Mouse (Mus musculus) layer of hippocampus, adult 9-11 months (tissue): ENCODE results near the gene Tmem53.

Experiments used
- DNase-seq: peaks from one replicate; pipeline ENCODE4 v3.0.0; 2022

Gene Tmem53

GRCm38 (mm10) chr4:117251801-117252316 is at the start of gene Tmem53, which contains the start of gene Armh1:
Tmem53 (plus strand) TSS chr4:117251951.
Armh1 (minus strand) TSS chr4:117252125.
- peak; percentile 81 for DNase-seq

GRCm38 (mm10) chr4:117202046-117202991 is 49.4 kb upstream of the Tmem53 start:
- no peak for DNase-seq

GRCm38 (mm10) chr4:117202992-117203354 is 48.8 kb upstream of the Tmem53 start:
- DNase-seq, result no peak

GRCm38 (mm10) chr4:117209592-117209991 is 42.2 kb upstream of the Tmem53 start:
- DNase-seq, result no peak

GRCm38 (mm10) chr4:117210147-117211074 is 41.3 kb upstream of the Tmem53 start:
- peak; percentile 59 for DNase-seq

GRCm38 (mm10) chr4:117214250-117214649 is 37.5 kb upstream of the Tmem53 start:
- DNase-seq, result no peak

- DNase-seq, result peak; percentile 53
Measured at GRCm38 (mm10) chr4:117217029-117217428, 34.7 kb upstream of the Tmem53 start.

- peak; percentile 36 for DNase-seq
Measured at GRCm38 (mm10) chr4:117218517-117219219, 33.1 kb upstream of the Tmem53 start.

GRCm38 (mm10) chr4:117220741-117221515 is 30.8 kb upstream of the Tmem53 start:
- no peak for DNase-seq

GRCm38 (mm10) chr4:117221836-117222235 is 29.9 kb upstream of the Tmem53 start:
- no peak for DNase-seq

GRCm38 (mm10) chr4:117223001-117223400 is 28.8 kb upstream of the Tmem53 start:
- DNase-seq, result no peak

GRCm38 (mm10) chr4:117224122-117224521 is 27.6 kb upstream of the Tmem53 start:
- DNase-seq, result no peak

- no peak for DNase-seq
Measured at GRCm38 (mm10) chr4:117225250-117225649, 26.5 kb upstream of the Tmem53 start.

- DNase-seq, result no peak
Measured at GRCm38 (mm10) chr4:117229590-117229989, 22.2 kb upstream of the Tmem53 start.

- DNase-seq, result no peak
Measured at GRCm38 (mm10) chr4:117230331-117230730, 21.4 kb upstream of the Tmem53 start.

GRCm38 (mm10) chr4:117231208-117231607 is 20.5 kb upstream of the Tmem53 start:
- no peak for DNase-seq

GRCm38 (mm10) chr4:117234166-117234741 is 17.5 kb upstream of the Tmem53 start:
- no peak for DNase-seq

GRCm38 (mm10) chr4:117235822-117236221 is 15.9 kb upstream of the Tmem53 start:
- no peak for DNase-seq

GRCm38 (mm10) chr4:117239153-117239552 is 12.6 kb upstream of the Tmem53 start:
- DNase-seq, result no peak

- no peak for DNase-seq
Measured at GRCm38 (mm10) chr4:117240867-117241266, 10.9 kb upstream of the Tmem53 start.

GRCm38 (mm10) chr4:117250982-117251381 is 769 bp upstream of the Tmem53 start:
- DNase-seq, result no peak
